Mouse (Mus musculus) bone marrow, adult 2 months (tissue): ENCODE results near the gene S100a5. TPM values are rescaled to one million over a fixed set of nuclear protein-coding genes. Genes with fewer than 3 reads are reported as not detected.

ENCODE experiments used
- H3K27ac ChIP-seq: fragments of 200-500 bp; 2 replicates; pipeline ENCODE4 v1.5.1; 2012; ENCODE audit warnings: low read depth, mild to moderate bottlenecking, control low read depth, inconsistent platforms, low read length; ENCODE audit not compliant: control insufficient read depth, poor library complexity, insufficient read depth
- H3K4me1 ChIP-seq: fragments of 200-500 bp; 2 replicates; pipeline ENCODE4 v1.6.1; 2011; ENCODE audit warnings: low read length; ENCODE audit not compliant: control insufficient read depth, insufficient read depth
- H3K4me3 ChIP-seq: fragments of 200-500 bp; replicated peaks from 2 replicates; pipeline ENCODE3; 2011; ENCODE audit warnings: mild to moderate bottlenecking, low read depth, low read length, control low read depth; ENCODE audit not compliant: control insufficient read depth
- CTCF ChIP-seq: fragments of 200-500 bp; IDR thresholded peaks from 2 replicates; pipeline ENCODE4 v1.5.1; 2011; ENCODE audit warnings: low read length, control low read depth; ENCODE audit not compliant: control insufficient read depth, insufficient read depth
- POLR2A ChIP-seq: fragments of 200-500 bp; IDR thresholded peaks from 2 replicates; pipeline ENCODE4 v1.6.1; 2011; ENCODE audit warnings: low read depth, mild to moderate bottlenecking, control low read depth, low read length, borderline replicate concordance; ENCODE audit not compliant: control insufficient read depth
- WGBS: fragments of 180-500 bp; shearing (Covaris S2); methylation state at CpG from one replicate; pipeline ENCODE4 v1.1.7; 2018; 5-methylcytosine and 5-hydroxymethylcytosine counted together
- polyA plus RNA-seq: library from polyadenylated mRNA; stranded (reverse); fragments of >200 nt; gene quantifications from 2 replicates; pipeline ENCODE4 v1.2.4, GENCODE M21; 2011; ENCODE audit warnings: low replicate concordance; ENCODE audit not compliant: missing spikeins, insufficient read depth, insufficient read length

Gene S100a5
- polyA plus RNA-seq, 1 experiment, result not detected

DNA sequence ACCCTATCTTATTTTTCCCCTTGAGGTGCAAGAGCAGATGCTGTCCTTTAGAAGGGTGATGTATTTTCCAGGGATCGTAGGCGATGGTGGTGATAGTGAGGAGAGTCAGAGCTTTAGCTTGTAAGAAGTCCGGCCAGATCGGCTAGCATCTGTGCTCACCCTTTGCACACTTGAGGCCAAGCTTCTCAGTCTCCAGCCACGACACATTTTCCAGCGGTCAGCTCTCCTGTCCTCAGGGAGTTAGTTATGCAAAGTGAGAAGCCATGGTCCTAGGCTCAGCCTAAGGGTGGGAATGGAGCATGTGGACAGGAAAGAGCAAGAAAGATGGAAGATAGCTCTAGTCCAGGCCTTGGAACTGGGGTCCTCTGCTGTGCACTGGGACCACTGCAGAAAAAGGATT lies 11.5 kb upstream of the S100a5 start:
- H3K4me1 ChIP-seq, result peaks cover 1% of the 10 kb centered on the region
- no peak overlapping the region for H3K27ac ChIP-seq
- no peak overlapping the region for H3K4me3 ChIP-seq
- TF ChIP-seq POLR2A, result no peak
- TF ChIP-seq CTCF, result no peak
- 80% methylated on average over 6 of the region's 6 CpGs for WGBS

DNA sequence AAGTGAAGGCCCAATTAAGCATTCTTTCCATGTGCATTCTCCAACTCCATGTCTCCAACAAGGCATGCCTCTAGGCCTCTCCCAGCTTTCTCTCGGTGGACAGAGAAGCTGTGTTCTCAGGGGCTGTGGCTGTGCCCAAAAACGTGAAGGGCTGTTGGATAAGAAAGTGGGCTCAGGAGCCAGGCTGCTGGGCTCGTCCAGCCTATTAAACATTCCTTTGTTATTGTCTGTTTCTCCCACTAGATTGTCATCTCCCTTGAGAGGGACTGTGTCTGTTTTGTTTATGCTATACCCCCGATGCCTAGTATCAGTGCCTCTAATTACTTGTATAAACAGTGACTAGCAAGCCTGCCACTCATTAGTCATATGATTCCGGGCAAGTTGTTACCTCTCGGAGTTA lies 10.6 kb upstream of the S100a5 start:
- TF ChIP-seq CTCF (no peak), POLR2A (no peak)
- WGBS, result 77% methylated on average over 6 of the region's 6 CpGs
- no peak overlapping the region for H3K4me3 ChIP-seq
- H3K4me1 ChIP-seq, result peaks cover 1% of the 10 kb centered on the region
- H3K27ac ChIP-seq, result no peak overlapping the region

DNA sequence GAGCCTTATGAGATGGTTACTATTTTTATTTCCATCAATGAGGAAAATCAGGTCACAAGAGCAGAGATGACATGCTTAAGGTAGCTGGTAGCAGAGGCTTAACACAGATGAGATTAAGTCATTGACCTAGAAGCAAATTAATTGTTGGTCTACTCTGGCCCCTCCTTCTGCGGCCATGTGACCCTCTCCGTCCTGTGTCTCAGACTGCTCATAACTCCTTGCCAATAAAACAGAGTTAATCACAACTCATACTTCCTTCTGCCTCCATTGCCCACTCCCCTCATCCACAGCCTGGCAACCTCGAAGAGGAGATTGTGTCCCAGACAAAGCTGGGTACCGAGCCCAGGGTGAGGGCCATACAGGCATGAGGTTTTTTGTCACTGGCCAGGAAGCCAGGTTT lies 10.1 kb upstream of the S100a5 start:
- 41% methylated on average over 4 of the region's 4 CpGs for WGBS
- TF ChIP-seq POLR2A (no peak), CTCF (no peak)
- Histone ChIP-seq H3K4me3 (no peak overlapping the region), H3K27ac (no peak overlapping the region), H3K4me1 (peaks cover 1% of the 10 kb centered on the region)

DNA sequence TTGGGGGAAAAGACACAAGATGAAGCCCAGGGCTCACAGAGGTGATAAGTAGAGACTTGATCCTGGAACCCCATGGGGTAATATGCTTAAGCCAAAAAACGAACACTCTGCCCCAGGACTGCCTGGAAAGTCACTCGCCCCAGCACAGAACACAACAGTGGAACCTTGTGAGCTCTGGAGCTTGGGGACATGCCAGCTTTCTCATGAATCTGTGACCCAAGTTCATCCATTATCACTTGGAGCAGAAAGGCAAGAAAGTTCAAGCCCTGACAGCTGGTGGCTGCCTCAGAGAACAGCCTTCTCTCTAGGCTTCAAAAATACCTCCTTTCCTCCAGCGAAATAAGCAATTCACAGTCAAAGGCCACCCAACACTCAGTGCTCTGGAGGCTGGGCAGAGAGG lies 8.9 kb upstream of the S100a5 start:
- Histone ChIP-seq H3K27ac (no peak overlapping the region), H3K4me1 (peaks cover 3% of the 10 kb centered on the region), H3K4me3 (no peak overlapping the region)
- TF ChIP-seq CTCF, result no peak
- TF ChIP-seq POLR2A, result no peak
- 73% methylated on average over 3 of the region's 3 CpGs for WGBS

DNA sequence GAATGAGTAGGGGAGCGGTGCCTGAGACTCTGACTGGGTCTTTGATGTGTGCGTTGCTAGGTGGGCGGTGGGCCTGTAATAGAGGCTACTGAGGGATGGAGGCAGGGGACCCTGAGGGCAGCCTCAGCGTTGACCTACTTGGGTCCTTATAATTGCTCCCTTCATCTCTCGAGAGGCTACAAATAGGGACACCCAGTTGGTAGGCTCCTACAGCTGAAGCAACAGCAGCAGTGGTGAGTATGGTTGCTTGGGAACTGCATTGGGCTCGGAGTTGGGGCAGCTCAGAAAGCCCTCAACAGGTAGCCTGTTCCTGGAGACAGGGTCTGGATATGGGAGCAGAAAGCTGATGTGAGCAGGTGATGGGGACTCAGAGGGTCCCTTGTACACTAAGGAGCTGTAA lies 8.3 kb upstream of the S100a5 start:
- H3K4me3 ChIP-seq, result no peak overlapping the region
- no peak for TF ChIP-seq POLR2A
- H3K4me1 ChIP-seq, result peaks cover 3% of the 10 kb centered on the region
- 81% methylated on average over 6 of the region's 6 CpGs for WGBS
- H3K27ac ChIP-seq, result no peak overlapping the region

DNA sequence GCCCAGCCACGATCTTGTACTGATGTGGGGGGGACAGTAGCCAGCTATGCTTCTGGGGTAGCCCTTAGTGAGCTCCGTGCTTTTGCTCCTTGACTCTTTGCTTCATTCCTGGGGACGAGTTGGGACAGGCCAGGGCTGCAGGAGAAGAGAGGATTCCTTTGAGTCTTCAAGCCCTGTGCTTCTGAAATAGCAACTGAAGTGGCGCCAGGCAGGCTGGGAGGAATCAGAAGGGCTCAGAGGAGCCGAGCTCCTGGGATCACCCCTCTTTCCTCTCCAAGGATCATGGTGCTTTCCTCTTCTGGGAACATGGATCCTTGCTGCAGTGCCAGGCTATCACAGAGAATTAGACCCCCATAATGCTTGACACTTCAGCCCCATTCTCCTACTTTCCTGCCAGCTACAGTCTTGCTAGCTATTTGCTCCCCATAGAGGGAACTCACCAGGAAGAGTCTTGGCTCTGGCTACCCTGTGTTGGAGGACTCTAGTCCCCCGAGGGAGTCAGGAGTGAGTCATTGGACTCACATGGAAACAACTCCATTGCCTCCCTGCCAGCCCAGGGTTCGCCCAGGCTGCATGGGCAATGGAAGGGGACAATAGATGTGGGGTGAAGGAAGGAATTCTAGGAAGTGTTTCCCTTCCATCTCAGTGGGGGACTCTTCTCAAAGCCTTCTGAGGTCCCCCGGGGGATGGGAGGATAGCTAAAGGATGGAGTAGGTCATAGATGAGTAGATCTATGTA lies 7.7 kb upstream of the S100a5 start:
- WGBS, result 73% methylated on average over 8 of the region's 8 CpGs

DNA sequence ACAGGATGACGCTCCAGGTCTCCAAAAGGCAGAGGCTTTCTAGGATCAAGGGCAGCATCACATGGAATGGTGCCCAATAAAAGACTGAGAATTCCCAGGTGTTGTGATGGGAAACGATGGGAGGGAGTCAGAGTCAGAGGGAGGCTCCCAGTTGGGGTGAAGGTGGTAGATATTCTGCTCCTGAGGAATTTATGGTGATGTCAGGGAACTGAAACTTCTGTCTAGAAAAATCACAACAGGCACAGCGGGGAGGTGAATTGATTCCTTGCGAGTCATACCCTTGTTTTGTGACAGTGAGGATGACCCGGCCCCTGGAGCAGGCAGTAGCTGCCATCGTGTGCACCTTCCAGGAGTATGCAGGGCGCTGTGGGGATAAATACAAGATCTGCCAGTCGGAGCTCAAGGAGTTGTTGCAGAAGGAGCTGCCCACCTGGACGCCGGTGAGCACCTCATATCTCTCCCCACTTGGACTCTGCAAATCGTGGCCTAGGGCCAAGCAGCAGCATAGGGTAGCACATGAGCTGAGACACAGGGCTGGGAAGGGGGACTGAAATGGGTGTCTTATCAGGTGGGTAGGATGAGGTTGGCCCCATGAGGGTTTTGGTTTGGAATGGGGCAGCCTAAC lies 6.7 kb upstream of the S100a5 start, which contains the start of gene Gm42674:
Gene Gm42674 (plus strand): TSS at position 419 of the 625 bp plus-strand sequence.
- no peak within 1 kb of the TSS for H3K27ac ChIP-seq
- no peak within 1 kb of the TSS for H3K4me3 ChIP-seq
- peaks cover 3% of the 10 kb centered on the region for H3K4me1 ChIP-seq
- WGBS, result 80% methylated on average over 11 of the region's 11 CpGs
- no peak for TF ChIP-seq CTCF
- TF ChIP-seq POLR2A, result no peak

More for the DNA sequence above, 7.7 kb upstream of the S100a5 start:
- Histone ChIP-seq H3K4me3 (no peak overlapping the region), H3K27ac (no peak overlapping the region), H3K4me1 (peaks cover 3% of the 10 kb centered on the region)
- no peak for TF ChIP-seq CTCF
- no peak for TF ChIP-seq POLR2A

DNA sequence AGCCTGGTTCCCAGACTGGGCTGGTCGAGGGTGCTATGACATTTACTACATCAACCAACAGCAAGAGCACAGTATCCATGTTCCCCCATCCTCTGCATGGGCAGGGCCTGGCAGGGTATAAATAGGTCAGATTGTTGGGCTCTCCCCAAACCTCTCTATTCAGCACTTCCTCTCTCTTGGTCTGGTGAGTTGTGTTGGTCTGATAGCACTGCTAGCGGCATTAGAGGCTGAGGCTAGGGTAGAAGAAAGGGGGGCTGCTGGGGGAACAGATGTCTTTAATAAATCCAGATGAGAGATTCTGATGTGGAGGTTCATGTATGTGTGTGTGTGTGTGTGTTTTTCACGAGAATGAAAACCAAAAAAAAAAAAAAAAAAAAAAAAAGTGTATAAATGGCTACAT lies 4.7 kb upstream of the S100a5 start, which contains the start of gene S100a4:
Gene S100a4 (plus strand): TSS at position 149 of the 400 bp plus-strand sequence.
- TF ChIP-seq POLR2A (no peak), CTCF (no peak)
- peaks cover 5% of the 10 kb centered on the region for H3K4me1 ChIP-seq
- 4% methylated on average over 3 of the region's 3 CpGs for WGBS
- H3K27ac ChIP-seq, result no peak within 1 kb of the TSS
- peak within 1 kb of the TSS; percentile 34 for H3K4me3 ChIP-seq

DNA sequence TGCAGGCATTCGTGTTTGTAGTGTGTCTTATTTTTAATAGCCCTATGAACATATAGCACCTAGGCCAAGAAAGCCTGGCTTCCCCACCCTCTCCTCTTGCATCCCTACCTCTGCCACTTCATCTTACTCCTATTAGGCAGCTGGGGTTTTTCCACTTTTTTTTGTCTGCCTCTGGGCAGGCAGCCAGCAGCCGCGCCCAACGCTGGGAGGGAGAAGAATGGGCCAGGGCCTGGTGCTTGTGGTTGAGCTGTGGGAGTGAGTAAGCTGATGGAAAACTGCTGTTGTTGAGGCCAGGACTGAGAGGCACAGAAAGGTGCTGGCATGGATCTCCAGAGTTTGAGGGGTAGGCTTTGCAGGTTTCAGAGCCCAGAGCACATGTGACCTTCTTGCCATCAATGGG lies 3.9 kb upstream of the S100a5 start:
- TF ChIP-seq POLR2A, result no peak
- TF ChIP-seq CTCF, result no peak
- H3K27ac ChIP-seq, result no peak overlapping the region
- WGBS, result 19% methylated on average over 4 of the region's 4 CpGs
- peak overlapping the region; percentile 9 for H3K4me3 ChIP-seq
- H3K4me1 ChIP-seq, result peaks cover 6% of the 10 kb centered on the region
